Mouse (Mus musculus): ENCODE results near the gene B3gnt7. TPM values are rescaled to one million over a fixed set of nuclear protein-coding genes. Genes with fewer than 3 reads are reported as not detected.
"Not testable (repeated sequence)": the region's sequence is repeated elsewhere in the genome, so short reads cannot be mapped to it uniquely, and the experiment has no call there.

B3gnt7 gene
- polyA plus RNA-seq, 1 experiment from 2014 or later = 5.5 TPM

- no peaks in the 10 kb centered on the region for H3K27me3 ChIP-seq
- no peak for ATAC-seq (ENCODE audit: insufficient number of reproducible peaks, low FRiP score, low TSS enrichment, low read depth)
- H3K4me2 ChIP-seq (replicated peaks) = no peak overlapping the region
- H3K4me3 ChIP-seq (replicated peaks) = no peak overlapping the region
- H3K36me3 ChIP-seq = no peaks in the 10 kb centered on the region
- H3K27ac ChIP-seq (replicated peaks) = no peak overlapping the region
- no peaks in the 10 kb centered on the region for H3K9me3 ChIP-seq (replicated peaks)
- H3K9ac ChIP-seq = no peak overlapping the region
- 26% methylated on average over 15 of the region's 15 CpGs for WGBS
- H3K4me1 ChIP-seq = no peaks in the 10 kb centered on the region
These were observed 11.1 kb downstream of the B3gnt7 start for GRCm38 (mm10) chr1:86313772-86314125.

GRCm38 (mm10) chr1:86320822-86321413 lies 18.3 kb downstream of the B3gnt7 start:
- 77% methylated on average over 7 of the region's 8 CpGs for WGBS

GRCm38 (mm10) chr1:86336330-86336729 lies 33.7 kb downstream of the B3gnt7 start:
- WGBS = 37% methylated on average over 2 of the region's 2 CpGs

More at GRCm38 (mm10) chr1:86320822-86321413, 18.3 kb downstream of the B3gnt7 start:
- H3K4me3 ChIP-seq (replicated peaks) = no peak overlapping the region
- no peak overlapping the region for H3K9ac ChIP-seq
- H3K36me3 ChIP-seq = no peaks in the 10 kb centered on the region
- no peaks in the 10 kb centered on the region for H3K4me1 ChIP-seq
- H3K9me3 ChIP-seq (replicated peaks) = no peaks in the 10 kb centered on the region
- no peak overlapping the region for H3K27ac ChIP-seq (replicated peaks)
- no peaks in the 10 kb centered on the region for H3K27me3 ChIP-seq
- H3K4me2 ChIP-seq (replicated peaks) = no peak overlapping the region
- ATAC-seq (ENCODE audit: insufficient number of reproducible peaks, low FRiP score, low TSS enrichment, low read depth) = no peak

GRCm38 (mm10) chr1:86339156-86339812 lies 36.7 kb downstream of the B3gnt7 start:
- Histone ChIP-seq H3K4me3 (replicated peaks) (no peak overlapping the region), H3K9me3 (replicated peaks) (no peaks in the 10 kb centered on the region), H3K36me3 (no peaks in the 10 kb centered on the region), H3K27me3 (no peaks in the 10 kb centered on the region), H3K9ac (no peak overlapping the region), H3K4me1 (no peaks in the 10 kb centered on the region), H3K27ac (replicated peaks) (no peak overlapping the region), H3K4me2 (replicated peaks) (no peak overlapping the region)
- 20% methylated on average over 4 of the region's 4 CpGs for WGBS
- ATAC-seq (ENCODE audit: insufficient number of reproducible peaks, low FRiP score, low TSS enrichment, low read depth) = peak; percentile 68; the same call in 1 of the 2 replicates

More at GRCm38 (mm10) chr1:86336330-86336729, 33.7 kb downstream of the B3gnt7 start:
- H3K9ac ChIP-seq = no peak overlapping the region
- H3K27me3 ChIP-seq = no peaks in the 10 kb centered on the region
- no peak overlapping the region for H3K27ac ChIP-seq (replicated peaks)
- no peak overlapping the region for H3K4me3 ChIP-seq (replicated peaks)
- H3K4me1 ChIP-seq = no peaks in the 10 kb centered on the region
- no peak overlapping the region for H3K4me2 ChIP-seq (replicated peaks)
- ATAC-seq (ENCODE audit: insufficient number of reproducible peaks, low FRiP score, low TSS enrichment, low read depth) = no peak
- H3K36me3 ChIP-seq = no peaks in the 10 kb centered on the region
- H3K9me3 ChIP-seq (replicated peaks) = no peaks in the 10 kb centered on the region

GRCm38 (mm10) chr1:86341096-86341495 lies 38.5 kb downstream of the B3gnt7 start:
- H3K9me3 ChIP-seq (replicated peaks); H3K27ac ChIP-seq (replicated peaks); H3K9ac ChIP-seq; H3K4me3 ChIP-seq (replicated peaks); H3K4me2 ChIP-seq (replicated peaks); H3K36me3 ChIP-seq; ATAC-seq (ENCODE audit: insufficient number of reproducible peaks, low FRiP score, low TSS enrichment, low read depth); H3K27me3 ChIP-seq; H3K4me1 ChIP-seq: not testable (repeated sequence)
- 93% methylated on average over 2 of the region's 2 CpGs for WGBS

- Histone ChIP-seq H3K4me2 (replicated peaks) (no peak overlapping the region), H3K9me3 (replicated peaks) (no peaks in the 10 kb centered on the region), H3K27me3 (no peaks in the 10 kb centered on the region), H3K9ac (no peak overlapping the region), H3K27ac (replicated peaks) (no peak overlapping the region), H3K4me1 (no peaks in the 10 kb centered on the region), H3K36me3 (peaks cover 10% of the 10 kb centered on the region; the same call in 1 of the 2 replicates), H3K4me3 (replicated peaks) (no peak overlapping the region)
- ATAC-seq (ENCODE audit: insufficient number of reproducible peaks, low FRiP score, low TSS enrichment, low read depth) = no peak
- 81% methylated on average over 2 of the region's 2 CpGs for WGBS
These were observed 39.7 kb downstream of the B3gnt7 start for GRCm38 (mm10) chr1:86342371-86342770.

GRCm38 (mm10) chr1:86343087-86343645 lies 40.5 kb downstream of the B3gnt7 start:
- no peak overlapping the region for H3K4me3 ChIP-seq (replicated peaks)
- H3K4me1 ChIP-seq = no peaks in the 10 kb centered on the region
- no peak overlapping the region for H3K4me2 ChIP-seq (replicated peaks)
- no peaks in the 10 kb centered on the region for H3K9me3 ChIP-seq (replicated peaks)
- no peaks in the 10 kb centered on the region for H3K27me3 ChIP-seq
- 95% methylated on average over 1 of the region's 1 CpGs for WGBS
- ATAC-seq (ENCODE audit: insufficient number of reproducible peaks, low FRiP score, low TSS enrichment, low read depth) = no peak
- peaks cover 18% of the 10 kb centered on the region for H3K36me3 ChIP-seq
- no peak overlapping the region for H3K27ac ChIP-seq (replicated peaks)
- H3K9ac ChIP-seq = no peak overlapping the region

GRCm38 (mm10) chr1:86343969-86344861 lies 41.6 kb downstream of the B3gnt7 start:
- WGBS = 52% methylated on average over 4 of the region's 4 CpGs
- Histone ChIP-seq H3K9me3 (replicated peaks) (no peaks in the 10 kb centered on the region), H3K9ac (no peak overlapping the region), H3K4me3 (replicated peaks) (no peak overlapping the region), H3K4me1 (no peaks in the 10 kb centered on the region), H3K4me2 (replicated peaks) (no peak overlapping the region), H3K27me3 (no peaks in the 10 kb centered on the region), H3K36me3 (peaks cover 28% of the 10 kb centered on the region), H3K27ac (replicated peaks) (0 out of 2 replicates have a peak overlapping the region, but pooled peaks have one; percentile 22)
- ATAC-seq (ENCODE audit: insufficient number of reproducible peaks, low FRiP score, low TSS enrichment, low read depth) = no peak

GRCm38 (mm10) chr1:86345069-86345468 lies 42.4 kb downstream of the B3gnt7 start:
- Histone ChIP-seq H3K27me3 (no peaks in the 10 kb centered on the region), H3K4me3 (replicated peaks) (no peak overlapping the region), H3K9me3 (replicated peaks) (no peaks in the 10 kb centered on the region), H3K4me1 (no peaks in the 10 kb centered on the region), H3K36me3 (peaks cover 37% of the 10 kb centered on the region), H3K9ac (no peak overlapping the region), H3K4me2 (replicated peaks) (no peak overlapping the region), H3K27ac (replicated peaks) (no peak overlapping the region)
- no peak for ATAC-seq (ENCODE audit: insufficient number of reproducible peaks, low FRiP score, low TSS enrichment, low read depth)
- 83% methylated on average over 4 of the region's 4 CpGs for WGBS

GRCm38 (mm10) chr1:86345956-86346355 lies 43.3 kb downstream of the B3gnt7 start:
- H3K4me2 ChIP-seq (replicated peaks) = no peak overlapping the region
- ATAC-seq (ENCODE audit: insufficient number of reproducible peaks, low FRiP score, low TSS enrichment, low read depth) = no peak
- H3K9ac ChIP-seq = no peak overlapping the region
- no peak overlapping the region for H3K4me3 ChIP-seq (replicated peaks)
- H3K27ac ChIP-seq (replicated peaks) = no peak overlapping the region
- peaks cover 45% of the 10 kb centered on the region for H3K36me3 ChIP-seq
- no peaks in the 10 kb centered on the region for H3K27me3 ChIP-seq
- no peaks in the 10 kb centered on the region for H3K4me1 ChIP-seq
- H3K9me3 ChIP-seq (replicated peaks) = no peaks in the 10 kb centered on the region
- 93% methylated on average over 4 of the region's 4 CpGs for WGBS

All from embryonic facial prominence, embryonic 15.5 days (tissue).